Mouse (Mus musculus): ENCODE results near the gene Ildr1. TPM values are rescaled to one million over a fixed set of nuclear protein-coding genes. Genes with fewer than 3 reads are reported as not detected.

Ildr1 gene
- polyA plus RNA-seq, 1 experiment from 2014 or later, result 6.0 TPM

GRCm38 (mm10) chr16:36673196-36673595 is 20.6 kb upstream of the Ildr1 start:
- no peak overlapping the region for H3K4me3 ChIP-seq
- no peaks in the 10 kb centered on the region for H3K27me3 ChIP-seq
- H3K4me2 ChIP-seq, result no peak overlapping the region
- H3K9ac ChIP-seq, result no peak overlapping the region
- no peaks in the 10 kb centered on the region for H3K9me3 ChIP-seq
- H3K4me1 ChIP-seq, result no peaks in the 10 kb centered on the region
- WGBS, result 72% methylated on average over 4 of the region's 4 CpGs
- ATAC-seq (ENCODE audit: borderline replicate concordance, extremely low read depth, low FRiP score, low TSS enrichment), result no peak
- H3K36me3 ChIP-seq, result no peaks in the 10 kb centered on the region
- no peak overlapping the region for H3K27ac ChIP-seq

GRCm38 (mm10) chr16:36674457-36675204 is 19.1 kb upstream of the Ildr1 start:
- no peak for ATAC-seq (ENCODE audit: borderline replicate concordance, extremely low read depth, low FRiP score, low TSS enrichment)
- no peaks in the 10 kb centered on the region for H3K27me3 ChIP-seq

GRCm38 (mm10) chr16:36675304-36675703 is 18.5 kb upstream of the Ildr1 start:
- Histone ChIP-seq H3K27me3 (no peaks in the 10 kb centered on the region), H3K4me2 (no peak overlapping the region), H3K9me3 (no peaks in the 10 kb centered on the region), H3K36me3 (no peaks in the 10 kb centered on the region), H3K9ac (no peak overlapping the region), H3K4me3 (no peak overlapping the region), H3K27ac (no peak overlapping the region), H3K4me1 (no peaks in the 10 kb centered on the region)
- ATAC-seq (ENCODE audit: borderline replicate concordance, extremely low read depth, low FRiP score, low TSS enrichment), result no peak
- 25% methylated on average over 2 of the region's 2 CpGs for WGBS

More at GRCm38 (mm10) chr16:36674457-36675204, 19.1 kb upstream of the Ildr1 start:
- no peaks in the 10 kb centered on the region for H3K36me3 ChIP-seq
- no peaks in the 10 kb centered on the region for H3K9me3 ChIP-seq
- no peak overlapping the region for H3K27ac ChIP-seq
- no peak overlapping the region for H3K4me3 ChIP-seq
- H3K4me1 ChIP-seq, result no peaks in the 10 kb centered on the region
- 63% methylated on average over 7 of the region's 7 CpGs for WGBS
- no peak overlapping the region for H3K9ac ChIP-seq
- no peak overlapping the region for H3K4me2 ChIP-seq

DNA sequence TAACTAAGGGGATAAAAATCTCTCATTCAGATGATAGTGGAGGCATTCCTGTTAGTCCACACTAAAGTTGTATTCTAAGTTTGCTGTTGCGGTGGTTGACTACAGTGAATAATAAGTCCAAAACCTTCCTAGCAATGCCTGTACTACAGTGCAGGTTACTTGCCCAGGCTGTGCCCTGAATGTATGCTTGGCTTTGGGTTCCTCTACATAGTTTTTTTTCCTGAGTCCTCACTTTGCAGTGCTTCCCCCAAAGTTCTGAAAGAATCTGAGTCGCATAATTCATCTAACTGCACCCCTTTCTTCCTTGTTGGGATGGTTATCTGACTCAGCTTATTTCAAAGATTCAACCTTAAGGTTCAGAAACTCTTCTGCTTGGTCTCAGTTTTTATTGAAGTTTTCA is 17.9 kb upstream of the Ildr1 start:
- H3K4me3 ChIP-seq, result no peak overlapping the region
- H3K9me3 ChIP-seq, result no peaks in the 10 kb centered on the region
- 91% methylated on average over 2 of the region's 2 CpGs for WGBS
- no peak for ATAC-seq (ENCODE audit: borderline replicate concordance, extremely low read depth, low FRiP score, low TSS enrichment)
- H3K27ac ChIP-seq, result no peak overlapping the region
- H3K4me2 ChIP-seq, result no peak overlapping the region
- no peaks in the 10 kb centered on the region for H3K36me3 ChIP-seq
- H3K4me1 ChIP-seq, result no peaks in the 10 kb centered on the region
- no peak overlapping the region for H3K9ac ChIP-seq
- no peaks in the 10 kb centered on the region for H3K27me3 ChIP-seq

DNA sequence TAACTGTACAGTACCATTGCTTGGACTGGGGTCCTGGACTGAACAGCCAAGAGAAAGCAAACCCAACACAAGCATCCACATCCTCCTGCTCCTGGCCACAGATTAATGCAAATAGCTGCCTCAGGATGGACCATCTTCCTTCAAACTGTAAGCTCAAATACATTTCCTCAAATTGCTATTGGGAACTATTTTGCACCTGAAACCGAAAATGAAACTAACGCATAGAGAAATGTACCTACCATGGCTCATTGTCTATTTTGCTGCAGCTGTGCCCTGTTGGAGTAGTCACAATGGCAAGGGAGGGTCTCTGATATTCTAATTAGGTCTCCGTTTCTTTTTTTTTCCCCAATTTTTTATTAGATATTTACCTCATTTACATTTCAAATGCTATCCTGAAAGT is 11.9 kb upstream of the Ildr1 start:
- H3K4me3 ChIP-seq, result no peak overlapping the region
- H3K9ac ChIP-seq, result no peak overlapping the region
- no peaks in the 10 kb centered on the region for H3K4me1 ChIP-seq
- no peak for ATAC-seq (ENCODE audit: borderline replicate concordance, extremely low read depth, low FRiP score, low TSS enrichment)
- H3K36me3 ChIP-seq, result no peaks in the 10 kb centered on the region
- 95% methylated on average over 3 of the region's 3 CpGs for WGBS
- no peak overlapping the region for H3K27ac ChIP-seq
- no peaks in the 10 kb centered on the region for H3K9me3 ChIP-seq
- no peak overlapping the region for H3K4me2 ChIP-seq
- no peaks in the 10 kb centered on the region for H3K27me3 ChIP-seq

- Histone ChIP-seq H3K4me2 (no peak overlapping the region), H3K4me3 (no peak overlapping the region), H3K9ac (no peak overlapping the region), H3K9me3 (no peaks in the 10 kb centered on the region), H3K27me3 (no peaks in the 10 kb centered on the region), H3K27ac (no peak overlapping the region), H3K36me3 (no peaks in the 10 kb centered on the region), H3K4me1 (no peaks in the 10 kb centered on the region)
- 78% methylated on average over 6 of the region's 6 CpGs for WGBS
- ATAC-seq (ENCODE audit: borderline replicate concordance, extremely low read depth, low FRiP score, low TSS enrichment), result no peak
Observed at GRCm38 (mm10) chr16:36684325-36684918, 9.4 kb upstream of the Ildr1 start.

GRCm38 (mm10) chr16:36688076-36688475 is 5.7 kb upstream of the Ildr1 start:
- 90% methylated on average over 2 of the region's 2 CpGs for WGBS
- no peak overlapping the region for H3K4me2 ChIP-seq
- no peak overlapping the region for H3K27ac ChIP-seq
- no peaks in the 10 kb centered on the region for H3K9me3 ChIP-seq
- H3K27me3 ChIP-seq, result peaks cover 4% of the 10 kb centered on the region; the same call in 1 of the 2 replicates
- ATAC-seq (ENCODE audit: borderline replicate concordance, extremely low read depth, low FRiP score, low TSS enrichment), result no peak
- H3K4me1 ChIP-seq, result no peaks in the 10 kb centered on the region
- no peak overlapping the region for H3K4me3 ChIP-seq
- no peak overlapping the region for H3K9ac ChIP-seq
- no peaks in the 10 kb centered on the region for H3K36me3 ChIP-seq

DNA sequence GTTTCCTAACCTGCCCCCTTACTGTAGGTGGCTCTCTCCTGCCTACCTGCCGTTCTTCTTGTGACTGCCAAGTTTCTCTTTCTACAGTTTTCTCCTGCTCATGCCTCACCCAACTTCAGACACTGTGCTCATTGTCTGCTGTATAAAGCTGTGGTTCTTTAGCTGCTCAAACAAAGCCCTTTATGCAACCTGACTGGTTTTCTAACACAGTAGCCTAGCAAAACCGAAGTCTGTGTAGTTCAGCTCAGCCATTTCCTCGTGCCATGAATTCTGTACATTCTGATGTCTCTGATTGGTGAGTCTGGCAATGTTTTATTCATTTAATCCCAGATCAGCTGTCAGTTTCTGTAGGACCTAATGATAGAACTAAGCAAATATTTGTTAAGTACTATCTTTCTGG is 2.3 kb upstream of the Ildr1 start:
- no peak overlapping the region for H3K9ac ChIP-seq
- 54% methylated on average over 3 of the region's 3 CpGs for WGBS
- H3K4me3 ChIP-seq, result no peak overlapping the region
- H3K9me3 ChIP-seq, result no peaks in the 10 kb centered on the region
- H3K36me3 ChIP-seq, result no peaks in the 10 kb centered on the region
- no peaks in the 10 kb centered on the region for H3K4me1 ChIP-seq
- no peak overlapping the region for H3K4me2 ChIP-seq
- peak; percentile 32; the same call in 1 of the 2 replicates for ATAC-seq (ENCODE audit: borderline replicate concordance, extremely low read depth, low FRiP score, low TSS enrichment)
- peaks cover 23% of the 10 kb centered on the region for H3K27me3 ChIP-seq
- peak overlapping the region; percentile 44; the same call in 1 of the 2 replicates for H3K27ac ChIP-seq

DNA sequence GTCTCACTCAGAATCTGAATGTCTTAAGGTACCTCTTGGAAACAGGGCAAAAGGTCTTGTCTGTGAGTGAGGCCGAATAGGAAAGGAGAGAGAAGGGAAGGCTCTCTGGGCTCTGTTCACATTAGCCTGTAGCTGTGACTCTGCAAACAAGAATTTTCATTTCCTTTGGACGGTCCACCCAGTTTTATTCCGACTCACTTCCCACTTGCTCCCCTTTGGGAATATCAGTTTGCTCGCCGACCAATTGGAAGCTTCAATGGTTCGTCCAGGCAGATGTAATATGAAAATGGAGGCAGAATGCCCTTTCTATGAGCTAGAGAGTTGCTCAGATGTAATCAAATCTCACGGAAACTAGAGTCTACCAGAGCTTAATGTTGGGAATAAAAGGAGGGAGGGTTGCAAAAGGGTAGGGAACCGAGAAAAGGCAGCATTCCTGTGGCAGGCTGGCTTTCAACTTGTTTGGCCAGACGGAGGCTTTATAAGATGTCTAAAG is 1.1 kb downstream of the Ildr1 start:
- H3K27me3 ChIP-seq, result peaks cover 23% of the 10 kb centered on the region
- 0 out of 2 replicates have a peak overlapping the region, but pooled peaks have one; percentile 47 for H3K9ac ChIP-seq
- H3K4me1 ChIP-seq, result no peaks in the 10 kb centered on the region
- no peaks in the 10 kb centered on the region for H3K9me3 ChIP-seq
- peak overlapping the region; percentile 52 for H3K4me3 ChIP-seq
- ATAC-seq (ENCODE audit: borderline replicate concordance, extremely low read depth, low FRiP score, low TSS enrichment), result no peak
- H3K4me2 ChIP-seq, result peak overlapping the region; percentile 62
- H3K27ac ChIP-seq, result 0 out of 2 replicates have a peak overlapping the region, but pooled peaks have one; percentile 26
- 44% methylated on average over 9 of the region's 9 CpGs for WGBS
- no peaks in the 10 kb centered on the region for H3K36me3 ChIP-seq

DNA sequence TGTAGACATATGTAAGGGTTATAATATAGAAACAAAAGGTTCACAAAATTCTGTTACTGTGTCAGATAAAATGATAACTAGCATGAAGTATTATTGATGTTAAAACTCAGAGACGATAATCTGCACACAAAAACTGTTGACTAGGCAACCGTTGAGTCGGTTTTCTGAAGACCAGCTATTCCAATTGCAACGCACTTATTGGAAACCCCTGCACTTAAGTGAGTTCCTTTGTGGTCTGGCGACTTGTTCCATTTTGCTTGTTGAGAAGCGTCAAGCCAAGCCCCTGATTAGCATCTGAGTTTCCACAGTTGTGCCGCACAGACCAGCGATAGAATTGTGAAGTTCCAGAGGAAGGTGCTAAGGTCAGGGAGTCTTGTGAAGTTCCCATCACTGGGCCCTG is 3.6 kb downstream of the Ildr1 start:
- Histone ChIP-seq H3K27me3 (peaks cover 23% of the 10 kb centered on the region), H3K4me1 (0 out of 2 replicates have a peak, but pooled peaks cover 2% of the 10 kb centered on the region), H3K9me3 (no peaks in the 10 kb centered on the region), H3K36me3 (no peaks in the 10 kb centered on the region), H3K9ac (no peak overlapping the region), H3K4me2 (no peak overlapping the region), H3K4me3 (no peak overlapping the region), H3K27ac (no peak overlapping the region)
- no peak for ATAC-seq (ENCODE audit: borderline replicate concordance, extremely low read depth, low FRiP score, low TSS enrichment)
- 86% methylated on average over 8 of the region's 8 CpGs for WGBS

DNA sequence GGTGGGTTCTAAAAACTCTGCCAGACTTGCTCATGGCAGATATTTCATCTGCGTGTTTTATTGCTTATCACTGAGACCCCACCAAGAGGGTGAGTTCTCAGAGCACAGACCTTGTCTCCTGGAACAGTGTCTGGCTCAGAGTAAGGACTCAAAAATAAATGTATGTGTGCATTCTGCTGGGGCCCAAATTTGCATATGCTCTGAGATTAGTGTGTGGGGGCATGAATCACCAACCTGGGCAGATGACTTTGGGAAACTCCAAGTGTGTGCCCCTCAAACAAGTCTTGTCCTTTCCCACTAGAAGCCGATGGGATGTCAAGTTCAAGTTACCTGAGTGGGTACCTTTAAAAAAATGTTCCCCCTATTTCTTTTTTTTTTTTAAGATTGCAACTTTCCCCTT is 6.7 kb downstream of the Ildr1 start:
- WGBS, result 82% methylated on average over 2 of the region's 2 CpGs
- H3K27me3 ChIP-seq, result no peaks in the 10 kb centered on the region
- no peak for ATAC-seq (ENCODE audit: borderline replicate concordance, extremely low read depth, low FRiP score, low TSS enrichment)
- no peaks in the 10 kb centered on the region for H3K9me3 ChIP-seq
- 0 out of 2 replicates have a peak, but pooled peaks cover 2% of the 10 kb centered on the region for H3K4me1 ChIP-seq
- H3K36me3 ChIP-seq, result no peaks in the 10 kb centered on the region
- H3K27ac ChIP-seq, result no peak overlapping the region
- no peak overlapping the region for H3K9ac ChIP-seq
- no peak overlapping the region for H3K4me2 ChIP-seq
- H3K4me3 ChIP-seq, result no peak overlapping the region

- Histone ChIP-seq H3K4me2 (no peak overlapping the region), H3K36me3 (0 out of 2 replicates have a peak, but pooled peaks cover 4% of the 10 kb centered on the region), H3K4me1 (no peaks in the 10 kb centered on the region), H3K9me3 (no peaks in the 10 kb centered on the region), H3K27ac (no peak overlapping the region), H3K4me3 (no peak overlapping the region), H3K27me3 (no peaks in the 10 kb centered on the region), H3K9ac (no peak overlapping the region)
- 71% methylated on average over 6 of the region's 6 CpGs for WGBS
- ATAC-seq (ENCODE audit: borderline replicate concordance, extremely low read depth, low FRiP score, low TSS enrichment), result no peak
Observed at GRCm38 (mm10) chr16:36707702-36708423, 14.1 kb downstream of the Ildr1 start.
